Mouse (Mus musculus): ENCODE results near the gene Tmem223. TPM values are rescaled to one million over a fixed set of nuclear protein-coding genes. Genes with fewer than 3 reads are reported as not detected.
A peak's percentile ranks its signal among the peaks of the same experiment; 100 is the strongest.

Gene Tmem223
- total and polyA plus RNA-seq, 3 experiments, result 7.5 to 23.2 TPM; not detected in 1

GRCm38 (mm10) chr19:8773409-8773808, 2.6 kb downstream of the Tmem223 start:
- peak; percentile 14; the same call in 1 of the 2 replicates for TF ChIP-seq POLR2AphosphoS2 (IDR thresholded peaks at IDR 0.05; ENCODE audit: low read length)
- TF ChIP-seq POLR2A (IDR thresholded peaks at IDR 0.05; ENCODE audit: control insufficient read depth in 1 of 2, insufficient read depth in 1 of 2, low read depth in 1 of 2, low read length in 2 of 2, poor library complexity in 1 of 2), result peak in 1 of 2 experiments; percentile 33; a peak in 2 of 4 replicates
- no peak for TF ChIP-seq MAFK (IDR thresholded peaks at IDR 0.05; ENCODE audit: borderline replicate concordance, low read depth, low read length)
- Histone ChIP-seq H3K79me2 (ENCODE audit: control insufficient read depth, insufficient read depth, low read length, poor library complexity) (peaks cover 21% of the 10 kb centered on the region), H3K27ac (ENCODE audit: control insufficient read depth, low read depth, low read length) (peak overlapping the region; percentile 95), H3K9ac (ENCODE audit: control insufficient read depth, low read depth, low read length, poor library complexity, severe bottlenecking) (peak overlapping the region; percentile 99), H3K4me1 (ENCODE audit: control insufficient read depth in 1 of 2, insufficient read depth in 2 of 2, low read length in 2 of 2) (peaks cover 0 to 14% of the 10 kb centered on the region in 2 experiments; a peak in 2 of 4 replicates), H3K27me3 (ENCODE audit: control insufficient read depth in 1 of 2, insufficient read depth in 2 of 2, low read length in 2 of 2) (no peaks in the 10 kb centered on the region), H3K9me3 (replicated peaks; ENCODE audit: insufficient read depth, low read length) (no peaks in the 10 kb centered on the region), H3K36me3 (ENCODE audit: control insufficient read depth in 1 of 2, insufficient read depth in 2 of 2, low read length in 2 of 2) (peaks cover 14 to 19% of the 10 kb centered on the region in 2 experiments), H3K4me3 (ENCODE audit: control insufficient read depth in 1 of 2, insufficient read depth in 1 of 2, low read depth in 2 of 2, low read length in 2 of 2) (peak overlapping the region; percentile 73 to 84)
- peak; percentile 55 for DNase-seq (ENCODE audit: low read depth, low spot score)

GRCm38 (mm10) chr19:8774086-8774835, 3.5 kb downstream of the Tmem223 start, which contains the start of gene Tmem179b:
Gene Tmem179b, minus strand, starts transcription at chr19:8774467.
- Histone ChIP-seq H3K9me3 (replicated peaks; ENCODE audit: insufficient read depth, low read length) (no peaks in the 10 kb centered on the region), H3K79me2 (ENCODE audit: control insufficient read depth, insufficient read depth, low read length, poor library complexity) (peaks cover 21% of the 10 kb centered on the region), H3K4me1 (ENCODE audit: control insufficient read depth in 1 of 2, insufficient read depth in 2 of 2, low read length in 2 of 2) (peaks cover 0 to 14% of the 10 kb centered on the region in 2 experiments; a peak in 2 of 4 replicates), H3K27me3 (ENCODE audit: control insufficient read depth in 1 of 2, insufficient read depth in 2 of 2, low read length in 2 of 2) (no peaks in the 10 kb centered on the region), H3K4me3 (ENCODE audit: control insufficient read depth in 1 of 2, insufficient read depth in 1 of 2, low read depth in 2 of 2, low read length in 2 of 2) (peak within 1 kb of the TSS; percentile 73 to 84), H3K27ac (ENCODE audit: control insufficient read depth, low read depth, low read length) (peak within 1 kb of the TSS; percentile 95), H3K36me3 (ENCODE audit: control insufficient read depth in 1 of 2, insufficient read depth in 2 of 2, low read length in 2 of 2) (peaks cover 10 to 19% of the 10 kb centered on the region in 2 experiments), H3K9ac (ENCODE audit: control insufficient read depth, low read depth, low read length, poor library complexity, severe bottlenecking) (peak within 1 kb of the TSS; percentile 99)
- DNase-seq (ENCODE audit: low read depth, low spot score), result peak; percentile 96
- no peak for TF ChIP-seq MYB (IDR thresholded peaks at IDR 0.05; ENCODE audit: low read depth, low read length)
- TF ChIP-seq TBP (IDR thresholded peaks at IDR 0.05; ENCODE audit: low read depth, low read length), result peak; percentile 85; the same call in 1 of the 2 replicates
- TF ChIP-seq MYC (IDR thresholded peaks at IDR 0.05; ENCODE audit: low read depth, low read length), result peak; percentile 80
- peak; percentile 83 for TF ChIP-seq MXI1 (IDR thresholded peaks at IDR 0.05; ENCODE audit: low read depth, low read length)
- no peak for TF ChIP-seq BHLHE40 (IDR thresholded peaks at IDR 0.05; ENCODE audit: borderline replicate concordance, low read depth, low read length)
- no peak for TF ChIP-seq RAD21 (IDR thresholded peaks at IDR 0.05; ENCODE audit: low read depth, low read length)
- peak; percentile 43; the same call in 1 of the 2 replicates for TF ChIP-seq ETS1 (IDR thresholded peaks at IDR 0.05; ENCODE audit: low read depth, low read length)
- TF ChIP-seq MAZ (IDR thresholded peaks at IDR 0.05; ENCODE audit: low read depth, low read length), result no peak
- TF ChIP-seq CHD2 (IDR thresholded peaks at IDR 0.05; ENCODE audit: low read length), result no peak
- 0 out of 2 replicates have a peak, but pooled peaks have one; percentile 3 for TF ChIP-seq NRF1 (IDR thresholded peaks at IDR 0.05; ENCODE audit: insufficient read depth, low read depth, low read length, poor library complexity, severe bottlenecking)
- peak; percentile 89; the same call in 1 of the 2 replicates for TF ChIP-seq E2F4 (IDR thresholded peaks at IDR 0.05; ENCODE audit: borderline replicate concordance, low read depth, low read length)
- no peak for TF ChIP-seq MEF2A (IDR thresholded peaks at IDR 0.05; ENCODE audit: extremely low read depth, insufficient replicate concordance, low read depth, low read length, poor library complexity, severe bottlenecking)
- no peak for TF ChIP-seq SMC3 (IDR thresholded peaks at IDR 0.05; ENCODE audit: low read depth, low read length)
- no peak for TF ChIP-seq MAFK (IDR thresholded peaks at IDR 0.05; ENCODE audit: borderline replicate concordance, low read depth, low read length)
- no peak for TF ChIP-seq GATA1 (IDR thresholded peaks at IDR 0.05; ENCODE audit: low read depth, low read length)
- TF ChIP-seq KAT2A (conservative IDR thresholded peaks at IDR 0.05; ENCODE audit: low read depth, low read length), result peak; percentile 51; the same call in 1 of the 2 replicates
- TF ChIP-seq GABPA (IDR thresholded peaks at IDR 0.05; ENCODE audit: low read depth, low read length), result no peak
- TF ChIP-seq TCF12 (IDR thresholded peaks at IDR 0.05; ENCODE audit: low read depth, low read length), result peak; percentile 55; the same call in 1 of the 2 replicates
- TF ChIP-seq POLR2AphosphoS5 (IDR thresholded peaks at IDR 0.05; ENCODE audit: borderline replicate concordance, low read depth, low read length), result no peak
- peak; percentile 94 for TF ChIP-seq ELF1 (IDR thresholded peaks at IDR 0.05; ENCODE audit: low read depth, low read length)
- no peak for TF ChIP-seq ZNF384 (IDR thresholded peaks at IDR 0.05; ENCODE audit: low read depth, low read length)
- TF ChIP-seq CTCF (IDR thresholded peaks at IDR 0.05 in 2 of 3, conservative IDR thresholded peaks at IDR 0.05 in 1 of 3; ENCODE audit: control insufficient read depth in 1 of 3, insufficient read depth in 1 of 3, low read depth in 2 of 3, low read length in 3 of 3, poor library complexity in 1 of 3, severe bottlenecking in 1 of 3), result peak in 1 of 3 experiments; percentile 17; a peak in 1 of 6 replicates
- no peak for TF ChIP-seq RCOR1 (IDR thresholded peaks at IDR 0.05; ENCODE audit: low read depth, low read length)
- TF ChIP-seq USF2 (IDR thresholded peaks at IDR 0.05; ENCODE audit: borderline replicate concordance in 1 of 2, insufficient read depth in 1 of 2, low read depth in 1 of 2, low read length in 2 of 2), result no peak
- TF ChIP-seq EP300 (IDR thresholded peaks at IDR 0.05; ENCODE audit: low read depth in 1 of 2, low read length in 2 of 2), result peak in 1 of 2 experiments; percentile 25; a peak in 1 of 4 replicates
- TF ChIP-seq USF1 (IDR thresholded peaks at IDR 0.05; ENCODE audit: low read depth, low read length), result no peak
- no peak for TF ChIP-seq CHD1 (IDR thresholded peaks at IDR 0.05; ENCODE audit: low read depth, low read length)

All from MEL (cell line).